Mouse (Mus musculus) limb, embryonic 12.5 days (tissue): ENCODE measurements around the gene Meltf. TPM values are rescaled to one million over a fixed set of nuclear protein-coding genes. Genes with fewer than 3 reads are reported as not detected.
A peak's percentile ranks its signal among the peaks of the same experiment; 100 is the strongest.

Experiments
- ATAC-seq: fragments of 200-750 bp; cut with Nextera tagmentation; 2 replicates; pipeline ENCODE4 v1.8.0; 2017; ENCODE audit warnings: low read depth, moderate TSS enrichment; ENCODE audit not compliant: insufficient number of reproducible peaks, insufficient read depth, low FRiP score, low TSS enrichment
- H3K27ac ChIP-seq: fragments of 300-500 bp; sonication (generic); 2 replicates; pipeline ENCODE4 v1.5.1; 2016; ENCODE audit warnings: mild to moderate bottlenecking, moderate library complexity
- H3K27me3 ChIP-seq: fragments of 300-500 bp; sonication (generic); 2 replicates; pipeline ENCODE4 v1.6.1; 2016; ENCODE audit warnings: mild to moderate bottlenecking, moderate library complexity
- H3K36me3 ChIP-seq: fragments of 300-500 bp; sonication (generic); 2 replicates; pipeline ENCODE4 v1.6.1; 2016; ENCODE audit warnings: mild to moderate bottlenecking, moderate library complexity
- H3K4me1 ChIP-seq: fragments of 300-500 bp; sonication (generic); replicated peaks from 2 replicates; pipeline ENCODE4 v1.6.1; 2016
- H3K4me2 ChIP-seq: fragments of 300-500 bp; sonication (generic); 2 replicates; pipeline ENCODE4 v1.6.1; 2016; ENCODE audit warnings: mild to moderate bottlenecking, moderate library complexity
- H3K4me3 ChIP-seq: fragments of 300-500 bp; sonication (generic); replicated peaks from 2 replicates; pipeline ENCODE4 v1.5.1; 2016; ENCODE audit warnings: mild to moderate bottlenecking
- H3K9ac ChIP-seq: fragments of 300-500 bp; sonication (generic); replicated peaks from 2 replicates; pipeline ENCODE4 v1.6.1; 2016; ENCODE audit warnings: mild to moderate bottlenecking, moderate library complexity
- H3K9me3 ChIP-seq: fragments of 300-500 bp; sonication (generic); 2 replicates; pipeline ENCODE4 v1.6.1; 2016; ENCODE audit warnings: mild to moderate bottlenecking, moderate library complexity
- WGBS: fragments of 180-500 bp; shearing (Covaris S2); methylation state at CpG from one replicate; pipeline ENCODE4 v1.1.7; 2016; 5-methylcytosine and 5-hydroxymethylcytosine counted together
- polyA plus RNA-seq: library from polyadenylated mRNA; unstranded; fragments of >200 nt; fragmentation: Nextera tagmentation; extraction: Ambion mirVana; gene quantifications from 2 replicates; pipeline ENCODE4 v1.2.1, GENCODE M21; 2016

The Meltf gene
- polyA plus RNA-seq, 1 experiment from 2014 or later: 0.70 TPM

GRCm38 (mm10) chr16:31867736-31868135, 10.9 kb upstream of the Meltf start:
- Histone ChIP-seq H3K4me1 (no peaks in the 10 kb centered on the region), H3K4me3 (no peak overlapping the region), H3K27ac (no peak overlapping the region), H3K4me2 (no peak overlapping the region), H3K36me3 (peaks cover 79% of the 10 kb centered on the region), H3K9ac (no peak overlapping the region), H3K27me3 (no peaks in the 10 kb centered on the region), H3K9me3 (no peaks in the 10 kb centered on the region)
- 84% methylated on average over 4 of the region's 4 CpGs for WGBS
- ATAC-seq: no peak

GRCm38 (mm10) chr16:31873721-31874120, 4.9 kb upstream of the Meltf start:
- H3K4me2 ChIP-seq: no peak overlapping the region
- no peak overlapping the region for H3K4me3 ChIP-seq
- H3K9ac ChIP-seq: no peak overlapping the region
- 96% methylated on average over 8 of the region's 8 CpGs for WGBS
- H3K27ac ChIP-seq: no peak overlapping the region
- peaks cover 48% of the 10 kb centered on the region for H3K36me3 ChIP-seq
- H3K4me1 ChIP-seq: peaks cover under 1% of the 10 kb centered on the region
- no peaks in the 10 kb centered on the region for H3K9me3 ChIP-seq
- no peaks in the 10 kb centered on the region for H3K27me3 ChIP-seq
- no peak for ATAC-seq

GRCm38 (mm10) chr16:31875391-31875790, 3.2 kb upstream of the Meltf start:
- H3K27me3 ChIP-seq: 0 out of 2 replicates have a peak, but pooled peaks cover 5% of the 10 kb centered on the region
- H3K9ac ChIP-seq: no peak overlapping the region
- 89% methylated on average over 4 of the region's 4 CpGs for WGBS
- H3K4me2 ChIP-seq: no peak overlapping the region
- H3K36me3 ChIP-seq: peaks cover 37% of the 10 kb centered on the region
- H3K4me3 ChIP-seq: no peak overlapping the region
- no peak overlapping the region for H3K27ac ChIP-seq
- peaks cover 7% of the 10 kb centered on the region for H3K4me1 ChIP-seq
- no peak for ATAC-seq
- no peaks in the 10 kb centered on the region for H3K9me3 ChIP-seq

GRCm38 (mm10) chr16:31876386-31876785, 2.2 kb upstream of the Meltf start:
- WGBS: 80% methylated on average over 10 of the region's 10 CpGs
- H3K4me1 ChIP-seq: peaks cover 7% of the 10 kb centered on the region
- H3K36me3 ChIP-seq: peaks cover 29% of the 10 kb centered on the region
- H3K9ac ChIP-seq: no peak overlapping the region
- H3K4me3 ChIP-seq: no peak overlapping the region
- 0 out of 2 replicates have a peak, but pooled peaks cover 5% of the 10 kb centered on the region for H3K27me3 ChIP-seq
- no peaks in the 10 kb centered on the region for H3K9me3 ChIP-seq
- no peak overlapping the region for H3K27ac ChIP-seq
- ATAC-seq: no peak
- H3K4me2 ChIP-seq: no peak overlapping the region

DNA sequence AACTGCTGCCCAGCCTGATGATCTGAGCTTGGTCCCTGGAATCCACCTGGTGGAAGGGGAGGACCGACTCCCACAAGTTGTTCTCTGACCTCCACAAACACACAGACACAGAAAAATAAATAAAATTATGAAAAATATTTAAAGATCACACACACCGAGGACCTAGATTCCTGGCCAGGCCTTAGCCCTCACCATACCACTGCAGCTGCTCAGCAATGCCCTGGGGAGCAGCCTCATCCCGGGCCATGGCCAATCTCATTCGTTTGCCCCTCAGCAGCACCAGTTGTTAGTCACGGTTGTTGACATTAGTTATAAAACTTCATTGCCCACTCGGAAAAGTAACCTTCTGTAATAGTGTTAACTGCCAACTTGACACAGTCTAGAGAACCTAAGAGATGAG, 558 bp upstream of the Meltf start:
- Histone ChIP-seq H3K27ac (no peak overlapping the region), H3K27me3 (0 out of 2 replicates have a peak, but pooled peaks cover 5% of the 10 kb centered on the region), H3K9ac (no peak overlapping the region), H3K4me3 (no peak overlapping the region), H3K36me3 (peaks cover 18% of the 10 kb centered on the region), H3K9me3 (no peaks in the 10 kb centered on the region), H3K4me2 (no peak overlapping the region), H3K4me1 (peaks cover 7% of the 10 kb centered on the region)
- no peak for ATAC-seq
- WGBS: 62% methylated on average over 6 of the region's 6 CpGs

DNA sequence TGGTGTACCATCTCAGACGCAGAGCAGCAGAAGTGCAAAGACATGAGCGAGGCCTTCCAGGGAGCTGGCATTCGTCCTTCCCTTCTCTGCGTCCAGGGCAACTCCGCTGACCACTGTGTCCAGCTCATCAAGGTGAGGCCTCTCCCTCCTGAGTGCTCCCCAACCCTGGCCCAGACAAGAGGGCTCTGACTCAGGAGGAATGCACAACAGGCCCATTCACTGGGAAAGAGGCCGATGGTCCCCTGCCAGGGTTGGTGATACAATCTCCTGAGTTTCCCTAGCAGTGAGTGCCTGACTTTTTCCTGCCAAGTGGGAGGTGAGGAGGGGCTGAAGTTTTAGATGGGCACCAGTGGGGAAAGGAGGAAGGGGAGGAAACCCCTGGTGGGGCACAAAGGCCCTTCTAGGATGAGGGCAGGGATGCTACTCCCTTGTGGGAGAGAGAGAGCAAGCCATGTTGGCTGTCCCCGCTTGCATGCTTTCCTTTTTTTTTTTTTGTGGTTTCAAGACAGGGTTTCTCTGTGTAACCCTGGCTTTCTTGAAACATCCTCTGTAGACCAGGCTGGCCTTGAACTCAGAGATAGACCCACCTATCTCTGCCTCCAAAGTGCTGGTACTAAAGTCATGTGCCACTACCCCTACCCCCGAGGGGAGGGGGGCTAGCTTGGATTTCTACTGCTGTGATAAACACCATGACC, 1.7 kb downstream of the Meltf start:
- Histone ChIP-seq H3K4me1 (peaks cover 23% of the 10 kb centered on the region), H3K36me3 (no peaks in the 10 kb centered on the region), H3K9ac (no peak overlapping the region), H3K4me3 (no peak overlapping the region), H3K9me3 (no peaks in the 10 kb centered on the region), H3K27ac (no peak overlapping the region), H3K27me3 (peaks cover 9% of the 10 kb centered on the region), H3K4me2 (no peak overlapping the region)
- ATAC-seq: no peak
- WGBS: 82% methylated on average over 8 of the region's 8 CpGs

DNA sequence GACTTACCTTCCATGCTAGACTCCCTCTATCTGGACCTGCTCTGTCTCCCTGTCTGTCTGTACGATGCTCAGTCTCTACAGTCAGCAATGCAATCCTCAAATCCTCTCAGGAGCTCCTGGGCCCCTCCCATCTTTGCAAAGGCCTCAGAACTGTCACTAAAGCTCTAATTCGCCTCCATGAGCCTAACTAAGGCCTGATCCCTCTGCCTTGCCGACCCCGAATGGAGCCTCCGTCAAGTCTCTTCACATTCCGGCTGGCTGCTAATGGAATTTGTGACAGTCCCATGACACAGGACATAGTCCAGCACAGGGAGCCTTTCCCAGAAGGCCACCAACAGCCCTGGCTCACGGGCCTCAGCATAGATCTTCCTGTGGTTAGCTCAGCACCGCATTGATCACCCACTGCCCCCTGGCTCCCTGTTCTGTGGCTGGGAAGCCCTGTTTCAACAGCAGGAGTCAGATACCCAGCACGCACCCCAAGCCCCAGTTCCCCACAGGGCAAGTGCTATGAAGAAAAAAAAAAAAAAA, 3.8 kb downstream of the Meltf start:
- H3K4me2 ChIP-seq: no peak overlapping the region
- no peaks in the 10 kb centered on the region for H3K9me3 ChIP-seq
- H3K36me3 ChIP-seq: no peaks in the 10 kb centered on the region
- ATAC-seq: no peak
- H3K4me3 ChIP-seq: no peak overlapping the region
- H3K4me1 ChIP-seq: peaks cover 23% of the 10 kb centered on the region
- no peak overlapping the region for H3K27ac ChIP-seq
- H3K9ac ChIP-seq: no peak overlapping the region
- WGBS: 73% methylated on average over 9 of the region's 9 CpGs
- H3K27me3 ChIP-seq: peaks cover 13% of the 10 kb centered on the region

DNA sequence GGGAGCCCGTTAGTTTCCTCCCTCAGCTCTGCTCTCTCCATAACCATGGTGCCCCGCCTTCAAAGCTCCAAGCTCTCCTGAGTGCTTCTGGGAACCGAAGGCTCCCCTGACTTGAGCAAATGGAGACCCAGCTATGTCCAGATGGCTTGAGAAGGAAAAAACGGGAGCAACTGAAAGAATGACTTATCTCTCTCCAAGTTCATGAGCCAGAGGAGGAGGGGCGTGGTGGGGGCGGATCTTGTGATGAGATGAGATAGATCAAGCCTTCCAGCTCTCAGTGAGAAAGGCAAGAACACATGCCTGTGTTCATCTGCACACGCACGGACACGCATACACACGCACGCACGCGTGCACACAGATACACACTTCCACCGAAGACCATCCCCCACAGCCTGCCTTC, 4.7 kb downstream of the Meltf start:
- Histone ChIP-seq H3K4me3 (no peak overlapping the region), H3K4me1 (peaks cover 23% of the 10 kb centered on the region), H3K4me2 (peak overlapping the region; percentile 37), H3K9ac (no peak overlapping the region), H3K27me3 (peaks cover 13% of the 10 kb centered on the region), H3K36me3 (no peaks in the 10 kb centered on the region), H3K27ac (no peak overlapping the region), H3K9me3 (no peaks in the 10 kb centered on the region)
- ATAC-seq: no peak
- 64% methylated on average over 14 of the region's 14 CpGs for WGBS

DNA sequence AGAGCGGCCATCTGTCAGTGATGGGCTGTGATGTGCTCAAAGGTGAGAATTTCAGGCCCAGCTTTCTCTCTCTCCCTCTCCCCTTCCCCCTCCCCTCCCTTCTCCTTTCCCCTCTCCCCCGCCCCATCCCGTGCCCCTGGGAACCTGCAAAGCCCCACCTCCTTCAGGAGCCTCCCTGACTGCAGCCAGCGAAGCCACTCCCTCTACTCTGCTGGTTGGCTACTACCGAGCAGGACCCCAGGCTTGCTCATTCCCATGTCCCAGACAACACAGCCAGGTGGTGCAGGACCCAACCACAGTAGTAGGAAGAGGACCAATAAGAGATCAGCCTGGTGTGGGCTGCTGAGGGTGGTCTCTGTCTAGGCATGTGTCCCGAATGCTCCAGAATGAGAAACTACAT, 5.3 kb downstream of the Meltf start:
- H3K9ac ChIP-seq: no peak overlapping the region
- peak overlapping the region; percentile 37 for H3K4me2 ChIP-seq
- 4% methylated on average over 6 of the region's 6 CpGs for WGBS
- H3K4me1 ChIP-seq: peaks cover 20% of the 10 kb centered on the region
- no peak overlapping the region for H3K27ac ChIP-seq
- no peaks in the 10 kb centered on the region for H3K9me3 ChIP-seq
- H3K36me3 ChIP-seq: no peaks in the 10 kb centered on the region
- ATAC-seq: 0 out of 2 replicates have a peak, but pooled peaks have one; percentile 32
- peaks cover 13% of the 10 kb centered on the region for H3K27me3 ChIP-seq
- H3K4me3 ChIP-seq: no peak overlapping the region

GRCm38 (mm10) chr16:31890907-31891306, 12.3 kb downstream of the Meltf start:
- H3K27me3 ChIP-seq: peaks cover under 1% of the 10 kb centered on the region; the same call in 1 of the 2 replicates
- 84% methylated on average over 7 of the region's 7 CpGs for WGBS
- no peak overlapping the region for H3K9ac ChIP-seq
- no peak overlapping the region for H3K4me2 ChIP-seq
- no peak overlapping the region for H3K27ac ChIP-seq
- H3K4me3 ChIP-seq: no peak overlapping the region
- no peak for ATAC-seq
- no peaks in the 10 kb centered on the region for H3K36me3 ChIP-seq
- no peaks in the 10 kb centered on the region for H3K4me1 ChIP-seq
- H3K9me3 ChIP-seq: no peaks in the 10 kb centered on the region

DNA sequence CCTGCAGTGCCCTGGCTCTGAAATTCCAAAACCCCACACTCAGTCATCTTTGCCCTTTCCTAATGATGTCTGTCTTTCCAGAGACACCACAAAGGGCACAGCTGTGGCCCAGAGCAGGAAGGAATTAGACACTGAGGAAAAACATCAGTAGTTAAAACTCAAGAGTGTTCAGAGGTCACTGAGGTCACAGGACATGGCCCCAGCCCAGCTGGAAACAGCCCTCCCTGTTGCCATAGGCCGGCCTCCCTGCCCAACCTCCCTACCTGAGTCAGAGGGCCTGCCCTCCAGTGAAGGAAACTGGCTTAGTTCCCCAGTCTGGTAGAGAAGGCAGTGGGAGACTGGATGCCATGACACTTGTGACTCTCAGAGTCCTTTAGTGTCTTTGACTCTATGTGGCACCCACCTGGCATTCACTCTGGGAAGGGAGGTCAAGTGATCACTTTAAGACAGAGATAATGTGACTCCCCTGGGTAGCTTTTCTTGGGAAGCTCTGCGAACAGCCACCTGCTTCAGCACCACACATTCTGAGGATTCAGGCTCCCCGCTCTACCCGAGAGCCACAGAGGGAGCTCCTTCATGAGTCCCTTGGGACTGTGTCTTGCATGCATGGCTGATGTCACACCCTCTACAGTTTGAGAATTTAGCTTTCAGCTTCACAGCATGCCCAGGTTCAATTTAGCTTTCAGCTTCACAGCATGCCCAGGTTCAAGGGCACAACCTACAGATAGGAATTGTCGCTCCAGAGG, 15.0 kb downstream of the Meltf start:
- no peak overlapping the region for H3K9ac ChIP-seq
- 65% methylated on average over 5 of the region's 5 CpGs for WGBS

More for the DNA sequence above, 15.0 kb downstream of the Meltf start:
- H3K4me3 ChIP-seq: no peak overlapping the region
- no peaks in the 10 kb centered on the region for H3K9me3 ChIP-seq
- H3K27me3 ChIP-seq: no peaks in the 10 kb centered on the region; the same call in 1 of the 2 replicates
- no peaks in the 10 kb centered on the region for H3K36me3 ChIP-seq
- peaks cover 14% of the 10 kb centered on the region for H3K4me1 ChIP-seq
- H3K27ac ChIP-seq: no peak overlapping the region
- no peak overlapping the region for H3K4me2 ChIP-seq
- ATAC-seq: no peak
